Mouse (Mus musculus) retina, postnatal 7 days (tissue): ENCODE measurements around the gene Eaf1.

Experiments
- DNase-seq: peaks from one replicate; pipeline ENCODE4 v3.0.0-alpha.2; 2012; ENCODE audit warnings: low read depth, low spot score

The Eaf1 gene

GRCm38 (mm10) chr14:31510322-31510721, 16.1 kb downstream of the Eaf1 start:
- DNase-seq = no peak

GRCm38 (mm10) chr14:31515895-31516294, 21.7 kb downstream of the Eaf1 start:
- DNase-seq = no peak

DNA sequence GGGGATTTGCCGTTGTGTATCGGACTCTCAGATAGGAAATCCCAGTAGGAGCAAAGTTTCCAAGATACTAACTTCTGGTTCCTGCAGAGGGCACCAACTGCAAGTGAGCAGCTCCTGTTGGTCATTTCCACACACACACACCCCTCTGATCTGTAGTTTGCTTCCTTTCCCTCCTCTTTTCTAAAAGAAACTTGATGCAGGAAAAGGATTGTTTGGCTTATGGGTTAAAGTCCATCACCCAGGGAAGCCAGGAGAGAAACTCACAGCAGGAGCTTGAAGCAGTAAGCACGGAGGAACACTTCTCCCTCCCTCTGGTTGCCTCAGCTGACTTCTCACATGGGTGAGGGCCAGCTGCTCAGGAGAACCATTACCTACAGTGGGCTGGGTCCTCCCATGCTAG, 25.0 kb downstream of the Eaf1 start:
- no peak for DNase-seq

- no peak for DNase-seq
Observed at GRCm38 (mm10) chr14:31521318-31521717, 27.1 kb downstream of the Eaf1 start.

GRCm38 (mm10) chr14:31525040-31525810, 31.0 kb downstream of the Eaf1 start:
- DNase-seq = no peak

GRCm38 (mm10) chr14:31530847-31531246, 36.6 kb downstream of the Eaf1 start:
- no peak for DNase-seq

GRCm38 (mm10) chr14:31531506-31532148, 37.4 kb downstream of the Eaf1 start:
- DNase-seq = no peak

- DNase-seq = no peak
Observed at GRCm38 (mm10) chr14:31532656-31533055, 38.5 kb downstream of the Eaf1 start.

- no peak for DNase-seq
Observed at GRCm38 (mm10) chr14:31537298-31537697, 43.1 kb downstream of the Eaf1 start.

DNA sequence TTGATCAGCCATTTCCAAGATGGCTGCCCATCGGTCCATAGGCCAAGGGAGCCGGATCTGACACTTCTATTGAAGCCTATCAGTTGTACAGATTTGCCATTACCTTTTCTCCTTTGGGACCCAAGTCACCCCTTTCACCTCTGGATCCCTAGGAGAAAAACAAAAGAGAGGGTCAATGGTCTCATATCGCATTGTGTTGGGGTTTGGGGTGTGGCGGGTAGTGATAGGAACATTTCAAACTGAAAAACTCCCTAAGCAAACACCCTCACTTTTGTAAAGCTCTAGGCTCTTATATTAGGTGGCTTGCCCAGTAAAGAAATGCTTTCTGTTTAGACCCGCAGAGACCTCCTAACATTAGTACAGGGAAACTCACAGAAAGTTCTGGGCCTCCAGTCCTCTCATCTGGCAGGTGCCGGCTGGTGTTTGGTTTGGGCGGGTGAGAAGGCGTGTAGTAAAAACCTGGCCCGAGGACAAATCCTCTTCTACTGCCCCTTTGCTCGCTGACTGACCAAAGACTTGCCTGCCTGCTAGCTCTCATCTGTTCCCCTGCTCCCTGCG, 49.8 kb downstream of the Eaf1 start:
- DNase-seq = no peak

- DNase-seq = no peak
Observed at GRCm38 (mm10) chr14:31555021-31555420, 60.8 kb downstream of the Eaf1 start.

DNA sequence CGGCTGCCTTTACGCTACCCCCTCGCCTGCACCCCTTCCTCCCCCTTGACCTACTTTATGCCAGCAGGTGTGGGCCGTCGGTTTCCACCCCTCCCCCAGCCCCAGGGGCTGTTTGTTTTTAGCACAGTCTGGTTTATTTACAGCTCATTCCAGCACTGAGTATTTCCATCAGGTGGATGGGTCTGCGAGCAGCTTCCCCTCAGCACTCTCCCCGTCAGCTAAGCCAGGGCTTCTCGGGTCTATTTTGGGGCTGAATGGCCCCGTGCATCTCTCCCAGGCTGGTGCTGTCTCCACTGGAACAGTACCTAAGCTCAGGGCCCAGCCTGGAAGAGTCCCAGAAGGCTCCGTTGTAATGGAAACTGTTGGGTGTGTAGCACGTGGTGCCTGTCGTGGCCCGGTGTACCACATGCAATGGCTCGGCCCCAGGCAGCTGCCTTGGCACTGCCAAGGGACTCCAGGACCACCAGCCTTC, 61.8 kb downstream of the Eaf1 start:
- DNase-seq = no peak

GRCm38 (mm10) chr14:31556526-31557260, 62.5 kb downstream of the Eaf1 start:
- no peak for DNase-seq

DNA sequence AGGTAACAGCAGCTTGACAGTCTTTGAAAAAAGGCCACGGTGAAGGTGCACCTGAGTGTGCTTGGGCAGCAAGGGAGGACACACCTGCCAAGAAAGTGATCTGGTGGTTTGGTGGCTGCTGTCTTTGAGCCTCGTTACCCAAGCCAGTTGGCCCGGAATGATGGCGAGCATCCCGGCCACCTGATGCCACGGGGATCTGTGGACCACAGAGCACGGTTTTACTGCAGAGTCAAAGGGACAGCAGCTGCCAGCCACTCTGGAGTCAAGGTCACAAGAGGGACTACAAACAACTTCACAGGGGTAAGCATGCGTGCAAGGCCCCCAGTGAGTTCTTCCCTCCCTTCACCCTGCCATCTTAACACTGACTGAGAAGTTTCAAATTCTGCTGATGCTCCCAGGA, 63.1 kb downstream of the Eaf1 start:
- DNase-seq = no peak

GRCm38 (mm10) chr14:31557784-31558183, 63.6 kb downstream of the Eaf1 start:
- DNase-seq = no peak

GRCm38 (mm10) chr14:31559216-31559615, 65.0 kb downstream of the Eaf1 start:
- DNase-seq = no peak
